ENCODE assay signal across 9 mouse cellular contexts in the genomic region with DNA sequence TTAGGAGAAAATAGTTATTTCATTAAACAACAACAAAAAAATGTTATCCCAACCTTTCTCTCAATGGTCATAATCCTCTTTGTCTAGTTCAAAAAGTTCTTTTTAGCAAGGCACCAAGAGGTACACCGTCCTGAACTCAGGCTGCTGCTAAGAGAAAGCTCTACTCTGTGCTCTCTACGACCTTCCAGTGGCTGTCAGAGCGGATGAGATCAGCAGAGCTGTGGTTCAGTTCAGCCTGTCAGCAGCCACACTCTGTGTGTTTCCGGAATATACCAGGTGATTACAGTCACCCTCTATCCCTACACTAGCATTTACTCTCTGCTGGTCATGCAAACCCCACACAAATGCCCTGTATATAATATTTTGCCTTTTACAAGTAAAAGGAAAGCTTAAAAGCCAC. TPM values are rescaled to one million over a fixed set of nuclear protein-coding genes. Genes with fewer than 3 reads are reported as not detected.
DNase-seq lines count a peak whose midpoint lies in the region; ATAC-seq and TF ChIP-seq lines count a peak whose summit lies in the region.
"Had no signal": no experiment of that assay in that cellular context is flagged by ENCODE, and none has a peak within 500 bp of the region (broad histone marks: within the 10 kb centered on the region; RNA-seq: fewer than 3 reads in every experiment).

No protein-coding gene starts in this region.

- no peak overlapping the region for H3K27ac ChIP-seq in forebrain, embryonic 15.5 days (replicated peaks)
- no peak overlapping the region for H3K27ac ChIP-seq in liver, postnatal 0 days (ENCODE audit: low read depth)
- H3K27ac ChIP-seq in intestine, embryonic 16.5 days (ENCODE audit: low read length): no peak overlapping the region

- 24% methylated on average over 4 of the region's 4 CpGs for WGBS in forebrain, embryonic 15.5 days
- 28% methylated on average over 4 of the region's 4 CpGs for WGBS in liver, postnatal 0 days (ENCODE audit: insufficient replicate concordance)
- 50% methylated on average over 4 of the region's 4 CpGs for WGBS in intestine, embryonic 16.5 days

- peak; percentile 50 for DNase-seq in embryo, embryonic 10 days (ENCODE audit: low spot score)
- no peak for DNase-seq in embryo, embryonic 9.5 days (ENCODE audit: extremely low spot score)
- DNase-seq in CD8-positive naive resting alpha-beta T cell, adult 2 months (ENCODE audit: low read depth in 2 of 2, low spot score in 2 of 2): peak; percentile 35 to 37
- DNase-seq in liver, postnatal 0 days: no peak
- DNase-seq in thymus, postnatal 0 days (ENCODE audit: low spot score): peak; percentile 73
- DNase-seq in kidney, adult 18-20 months: no peak

- no peak for ATAC-seq in forebrain, embryonic 15.5 days (replicated peaks)
- no peak for ATAC-seq in liver, postnatal 0 days
- ATAC-seq in intestine, embryonic 16.5 days: no peak

- no peaks in the 10 kb centered on the region for H3K27me3 ChIP-seq in forebrain, embryonic 15.5 days
- H3K27me3 ChIP-seq in liver, postnatal 0 days (ENCODE audit: insufficient read depth, low read length): no peaks in the 10 kb centered on the region
- H3K27me3 ChIP-seq in intestine, embryonic 16.5 days (replicated peaks; ENCODE audit: control insufficient read depth, insufficient read depth, low read length): no peaks in the 10 kb centered on the region

- peak overlapping the region; percentile 16; the same call in 1 of the 2 replicates for H3K4me3 ChIP-seq in forebrain, embryonic 15.5 days
- no peak overlapping the region for H3K4me3 ChIP-seq in liver, postnatal 0 days (ENCODE audit: low read depth, low read length)
- H3K4me3 ChIP-seq in intestine, embryonic 16.5 days (ENCODE audit: low read length): no peak overlapping the region

- no peak overlapping the region for H3K9ac ChIP-seq in forebrain, embryonic 15.5 days (replicated peaks)
- no peak overlapping the region for H3K9ac ChIP-seq in liver, postnatal 0 days (replicated peaks)
- no peak overlapping the region for H3K9ac ChIP-seq in intestine, embryonic 16.5 days (ENCODE audit: low read depth, low read length)

- H3K9me3 ChIP-seq in forebrain, embryonic 15.5 days: no peaks in the 10 kb centered on the region
- no peaks in the 10 kb centered on the region for H3K9me3 ChIP-seq in liver, postnatal 0 days (ENCODE audit: low read length)
- no peaks in the 10 kb centered on the region for H3K9me3 ChIP-seq in intestine, embryonic 16.5 days (ENCODE audit: control insufficient read depth, low read length)
- H3K9me3 ChIP-seq: G1E had no signal

- peak overlapping the region; percentile 28 for H3K4me2 ChIP-seq in forebrain, embryonic 15.5 days (replicated peaks)
- H3K4me2 ChIP-seq in liver, postnatal 0 days (ENCODE audit: low read depth, low read length): peak overlapping the region; percentile 39
- H3K4me2 ChIP-seq in intestine, embryonic 16.5 days (ENCODE audit: low read depth, low read length): no peak overlapping the region

- no peak for TF ChIP-seq EP300 in liver, postnatal 0 days (IDR thresholded peaks at IDR 0.05; ENCODE audit: low read depth)

- no peak for TF ChIP-seq CTCF in liver, postnatal 0 days (IDR thresholded peaks at IDR 0.05; ENCODE audit: low read depth)

- H3K4me1 ChIP-seq in forebrain, embryonic 15.5 days: peaks cover 44% of the 10 kb centered on the region
- H3K4me1 ChIP-seq in liver, postnatal 0 days (ENCODE audit: insufficient read depth): peaks cover 22% of the 10 kb centered on the region
- H3K4me1 ChIP-seq in intestine, embryonic 16.5 days (ENCODE audit: control insufficient read depth, insufficient read depth, low read length): 0 out of 2 replicates have a peak, but pooled peaks cover 5% of the 10 kb centered on the region

- H3K36me3 ChIP-seq in forebrain, embryonic 15.5 days: no peaks in the 10 kb centered on the region
- no peaks in the 10 kb centered on the region for H3K36me3 ChIP-seq in liver, postnatal 0 days (replicated peaks; ENCODE audit: insufficient read depth, low read length)
- no peaks in the 10 kb centered on the region for H3K36me3 ChIP-seq in intestine, embryonic 16.5 days (ENCODE audit: control insufficient read depth, insufficient read depth, low read length)

RNA-seq across cellular contexts. Expression of gene 1190002N15Rik, which starts 4.2 kb away (rescaled TPM):
- 8.3 and 13.3 TPM in 2 replicates for polyA plus RNA-seq in forebrain, embryonic 15.5 days (2015; fragmentation: Nextera tagmentation; extraction: Ambion mirVana)
- 14.6 and 15.8 TPM in 2 replicates for polyA plus RNA-seq in liver, postnatal 0 days (2015; fragmentation: Nextera tagmentation; extraction: Ambion mirVana)
- 15.8 and 16.8 TPM in 2 replicates for polyA plus RNA-seq in thymus, postnatal 0 days (2015; fragmentation: Nextera tagmentation; extraction: Ambion mirVana)
- 3.2 and 3.5 TPM in 2 replicates for polyA plus RNA-seq in intestine, embryonic 16.5 days (2015; fragmentation: Nextera tagmentation; extraction: Ambion mirVana)

Comparison
In these comparisons a context has a peak if more than half of its experiments do, and no peak if none do; other contexts are left out.
1. DNase-seq: peak in embryo, embryonic 10 days (single experiment), CD8-positive naive resting alpha-beta T cell, adult 2 months (2 of 2) and thymus, postnatal 0 days (single experiment); none in embryo, embryonic 9.5 days (single experiment), liver, postnatal 0 days (single experiment) and kidney, adult 18-20 months (single experiment).